Mouse (Mus musculus) myocyte (in vitro differentiated cells): ENCODE data around the gene Mgat4d.

Experiments
- CEBPB ChIP-seq: IDR thresholded peaks from 2 replicates; pipeline ENCODE4 v1.6.1; 2011; ENCODE audit warnings: mild to moderate bottlenecking, moderate library complexity; ENCODE audit not compliant: poor library complexity, insufficient read depth, severe bottlenecking
- E2F4 ChIP-seq: IDR thresholded peaks from one replicate; pipeline ENCODE4 v1.6.1; 2011; ENCODE audit warnings: mild to moderate bottlenecking, control low read depth, moderate library complexity; ENCODE audit not compliant: insufficient read depth
- MAX ChIP-seq: IDR thresholded peaks from one replicate; pipeline ENCODE4 v1.6.1; 2011; ENCODE audit warnings: low read depth, mild to moderate bottlenecking, control low read depth
- MYOG ChIP-seq, 3 experiments: IDR thresholded peaks; one replicate each; pipeline ENCODE4 v1.6.1; 2011; ENCODE audit warnings: control low read depth in 2 of 3, low read depth in 2 of 3, mild to moderate bottlenecking in 2 of 3; ENCODE audit not compliant: insufficient read length in 2 of 3, control insufficient read depth in 1 of 3, insufficient read depth in 1 of 3
- POLR2A ChIP-seq: IDR thresholded peaks from one replicate; pipeline ENCODE4 v1.6.1; 2011; ENCODE audit warnings: low read depth, mild to moderate bottlenecking, control low read depth, moderate library complexity; ENCODE audit not compliant: insufficient read length
- POLR2AphosphoS2 ChIP-seq: IDR thresholded peaks from one replicate; pipeline ENCODE4 v1.6.1; 2011; ENCODE audit warnings: low read depth, control low read depth; ENCODE audit not compliant: insufficient read length
- REST ChIP-seq: IDR thresholded peaks from one replicate; pipeline ENCODE4 v1.6.1; 2011; ENCODE audit warnings: mild to moderate bottlenecking, control low read depth, moderate library complexity; ENCODE audit not compliant: insufficient read depth, insufficient read length
- TCF12 ChIP-seq: IDR thresholded peaks from one replicate; pipeline ENCODE4 v1.6.1; 2011; ENCODE audit warnings: mild to moderate bottlenecking, control low read depth; ENCODE audit not compliant: poor library complexity, insufficient read depth, severe bottlenecking
- TCF3 ChIP-seq: IDR thresholded peaks from one replicate; pipeline ENCODE4 v1.6.1; 2011; ENCODE audit warnings: low read depth, control low read depth; ENCODE audit not compliant: insufficient read length
- USF1 ChIP-seq: IDR thresholded peaks from one replicate; pipeline ENCODE4 v1.6.1; 2011; ENCODE audit warnings: low read depth, mild to moderate bottlenecking, control low read depth, moderate library complexity

DNA sequence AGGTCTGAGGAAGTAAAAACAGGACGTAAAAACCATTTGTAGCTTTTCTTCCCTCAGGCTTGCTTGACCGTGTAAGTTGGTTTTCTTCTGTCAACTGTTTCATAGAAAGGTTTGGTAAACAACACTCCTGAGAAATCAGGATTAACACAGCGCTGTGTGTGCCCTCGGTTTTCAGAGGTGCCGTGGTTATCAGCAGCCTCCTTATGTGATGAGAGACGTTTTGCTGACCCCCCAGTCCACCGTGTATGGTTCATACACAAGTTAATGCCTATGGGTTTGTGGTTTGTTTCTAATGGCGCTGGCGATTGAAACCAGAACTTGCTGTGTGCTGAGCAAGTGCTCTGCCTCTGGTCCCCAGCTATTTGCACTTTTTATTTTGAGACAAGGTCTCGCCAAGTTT, 57.3 kb downstream of the Mgat4d start:
- TF ChIP-seq POLR2A (no peak), MYOG (IDR thresholded peaks at IDR 0.05; ENCODE audit: control insufficient read depth in 1 of 3, insufficient read depth in 1 of 3, insufficient read length in 2 of 3, low read depth in 2 of 3) (no peak), USF1 (no peak), TCF12 (no peak), E2F4 (no peak), POLR2AphosphoS2 (no peak), MAX (no peak), CEBPB (no peak), TCF3 (no peak), REST (no peak)
